Mouse (Mus musculus) heart, postnatal 0 days (tissue): ENCODE measurements around the gene St13.

Experiments
- CTCF ChIP-seq: IDR thresholded peaks from 2 replicates; pipeline ENCODE4 v1.5.1; 2016; ENCODE audit warnings: antibody characterized with exemption, control low read depth, low read depth
- EP300 ChIP-seq: IDR thresholded peaks from 2 replicates; pipeline ENCODE4 v1.6.1; 2016; ENCODE audit warnings: antibody characterized with exemption, low read depth

DNA sequence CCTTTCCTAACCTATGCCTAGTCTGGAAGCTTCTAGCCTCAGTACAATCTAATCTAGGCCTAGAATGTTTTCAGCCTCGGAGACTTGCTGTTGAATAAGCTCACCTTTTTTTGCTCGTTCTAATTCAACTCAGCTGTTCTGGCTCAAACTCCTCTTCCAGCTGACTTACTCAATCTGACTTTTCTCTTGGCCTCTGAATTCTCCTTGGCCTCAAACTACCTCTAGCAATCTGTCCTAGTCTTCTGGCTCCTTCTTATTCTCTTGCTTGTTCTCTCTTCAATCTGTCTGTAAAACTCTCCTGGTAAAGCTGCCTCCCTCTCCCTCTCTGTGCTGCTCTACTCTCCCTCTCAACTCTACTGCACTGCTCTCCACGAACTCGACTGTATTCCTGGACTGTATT is 74.9 kb downstream of the St13 start:
- TF ChIP-seq CTCF (no peak), EP300 (no peak)
